Mouse (Mus musculus) CD4-positive, CD25-positive, alpha-beta regulatory T cell, adult 2 months (primary cell): ENCODE data around the gene Slc37a1.

Experiments used
- DNase-seq: peaks from one replicate; pipeline ENCODE4 v3.0.0-alpha.2; 2012; ENCODE audit warnings: low read depth, low spot score

The Slc37a1 gene

GRCm38 (mm10) chr17:31286492-31286891 lies at the start of gene Slc37a1:
Gene Slc37a1, plus strand, starts transcription at chr17:31286792.
- no peak for DNase-seq

GRCm38 (mm10) chr17:31238234-31239020 lies 48.2 kb upstream of the Slc37a1 start:
- DNase-seq, result no peak

GRCm38 (mm10) chr17:31241156-31241555 lies 45.4 kb upstream of the Slc37a1 start:
- no peak for DNase-seq

- DNase-seq, result peak; percentile 75
These were observed 43.8 kb upstream of the Slc37a1 start for GRCm38 (mm10) chr17:31242764-31243163.

- DNase-seq, result no peak
These were observed 41.3 kb upstream of the Slc37a1 start for GRCm38 (mm10) chr17:31245321-31245720.

- no peak for DNase-seq
These were observed 39.4 kb upstream of the Slc37a1 start for GRCm38 (mm10) chr17:31247144-31247543.

GRCm38 (mm10) chr17:31253951-31254350 lies 32.6 kb upstream of the Slc37a1 start:
- no peak for DNase-seq

- DNase-seq, result peak; percentile 75
These were observed 32.1 kb upstream of the Slc37a1 start for GRCm38 (mm10) chr17:31254463-31254931.

GRCm38 (mm10) chr17:31257149-31257548 lies 29.4 kb upstream of the Slc37a1 start:
- no peak for DNase-seq

GRCm38 (mm10) chr17:31257898-31258297 lies 28.7 kb upstream of the Slc37a1 start:
- no peak for DNase-seq

GRCm38 (mm10) chr17:31258310-31258865 lies 28.2 kb upstream of the Slc37a1 start:
- no peak for DNase-seq

- no peak for DNase-seq
These were observed 27.4 kb upstream of the Slc37a1 start for GRCm38 (mm10) chr17:31259145-31259544.

GRCm38 (mm10) chr17:31259825-31260224 lies 26.8 kb upstream of the Slc37a1 start:
- peak; percentile 56 for DNase-seq

- no peak for DNase-seq
These were observed 26.2 kb upstream of the Slc37a1 start for GRCm38 (mm10) chr17:31260430-31260829.

- no peak for DNase-seq
These were observed 25.2 kb upstream of the Slc37a1 start for GRCm38 (mm10) chr17:31261352-31261751.

GRCm38 (mm10) chr17:31262715-31263114 lies 23.9 kb upstream of the Slc37a1 start:
- DNase-seq, result no peak

GRCm38 (mm10) chr17:31263770-31264169 lies 22.8 kb upstream of the Slc37a1 start:
- DNase-seq, result no peak

- DNase-seq, result no peak
These were observed 22.2 kb upstream of the Slc37a1 start for GRCm38 (mm10) chr17:31264372-31264771.

GRCm38 (mm10) chr17:31265171-31265572 lies 21.4 kb upstream of the Slc37a1 start:
- DNase-seq, result no peak

- no peak for DNase-seq
These were observed 20.8 kb upstream of the Slc37a1 start for GRCm38 (mm10) chr17:31265831-31266230.

GRCm38 (mm10) chr17:31266321-31266950 lies 20.2 kb upstream of the Slc37a1 start:
- peak; percentile 33 for DNase-seq

GRCm38 (mm10) chr17:31267138-31267537 lies 19.5 kb upstream of the Slc37a1 start:
- no peak for DNase-seq

- no peak for DNase-seq
These were observed 19.0 kb upstream of the Slc37a1 start for GRCm38 (mm10) chr17:31267603-31268002.
